Mouse (Mus musculus): ENCODE measurements around the gene Gm4498. TPM values are rescaled to one million over a fixed set of nuclear protein-coding genes. Genes with fewer than 3 reads are reported as not detected.
"Not testable (repeated sequence)": the region's sequence is repeated elsewhere in the genome, so short reads cannot be mapped to it uniquely, and the experiment has no call there.

Gene Gm4498
- polyA plus RNA-seq (2015; fragmentation: Nextera tagmentation; extraction: Ambion mirVana), result not detected in 2 replicates

DNA sequence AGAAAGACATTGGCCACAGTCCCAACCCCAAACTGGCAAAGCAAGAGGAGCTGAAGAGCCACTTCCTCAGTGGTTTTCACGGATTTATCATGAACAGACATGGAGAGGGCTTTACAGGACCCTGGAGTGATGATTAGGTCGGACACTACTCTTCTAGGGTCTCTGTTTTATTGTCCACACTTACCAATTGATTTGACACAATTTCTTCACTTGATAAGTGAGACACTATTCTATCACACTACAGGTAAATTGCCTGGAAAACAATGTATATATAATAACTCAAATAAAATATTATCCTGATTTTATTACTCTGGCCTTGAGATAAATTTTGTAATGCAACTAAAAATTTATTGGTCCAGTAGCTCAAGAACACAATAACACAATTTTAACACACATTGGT is at the start of gene Gm4498:
TSS of gene Gm4498 (minus strand) at position 101 of the 400 bp plus-strand sequence.
- H3K9me3 ChIP-seq; H3K27me3 ChIP-seq; H3K4me2 ChIP-seq; H3K4me1 ChIP-seq (replicated peaks); H3K9ac ChIP-seq; H3K4me3 ChIP-seq; ATAC-seq (ENCODE audit: low FRiP score); H3K27ac ChIP-seq; H3K36me3 ChIP-seq: not testable (repeated sequence)
- WGBS, result no CpG with 5 or more reads among the region's 2 CpGs

DNA sequence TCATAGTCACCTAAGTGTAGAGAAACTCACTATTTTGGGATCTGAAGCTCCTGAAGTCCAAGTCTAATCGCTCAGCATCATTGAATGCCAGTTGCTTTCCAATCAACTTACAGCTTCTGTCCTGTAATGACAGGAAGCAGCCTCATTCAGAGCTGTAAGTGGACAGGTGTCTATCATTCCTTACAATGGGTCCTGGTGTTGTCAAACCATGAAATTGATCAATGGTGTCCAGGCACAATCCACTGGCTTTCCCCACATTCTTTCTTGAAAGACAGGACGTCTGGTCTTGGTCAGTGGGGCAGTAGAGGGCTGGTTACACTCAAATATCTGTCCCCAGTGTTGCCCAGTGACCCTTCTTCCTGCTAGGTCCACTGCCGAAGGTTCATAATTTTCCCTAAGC is 29.1 kb upstream of the Gm4498 start, which contains the start of gene Gm5890:
TSS of gene Gm5890 (minus strand) at position 101 of the 400 bp plus-strand sequence.
- not testable (repeated sequence) for H3K4me2 ChIP-seq; H3K4me3 ChIP-seq; H3K9me3 ChIP-seq; H3K4me1 ChIP-seq (replicated peaks); H3K36me3 ChIP-seq; H3K9ac ChIP-seq; H3K27ac ChIP-seq; ATAC-seq (ENCODE audit: low FRiP score); H3K27me3 ChIP-seq
- WGBS, result no CpG with 5 or more reads among the region's 3 CpGs

DNA sequence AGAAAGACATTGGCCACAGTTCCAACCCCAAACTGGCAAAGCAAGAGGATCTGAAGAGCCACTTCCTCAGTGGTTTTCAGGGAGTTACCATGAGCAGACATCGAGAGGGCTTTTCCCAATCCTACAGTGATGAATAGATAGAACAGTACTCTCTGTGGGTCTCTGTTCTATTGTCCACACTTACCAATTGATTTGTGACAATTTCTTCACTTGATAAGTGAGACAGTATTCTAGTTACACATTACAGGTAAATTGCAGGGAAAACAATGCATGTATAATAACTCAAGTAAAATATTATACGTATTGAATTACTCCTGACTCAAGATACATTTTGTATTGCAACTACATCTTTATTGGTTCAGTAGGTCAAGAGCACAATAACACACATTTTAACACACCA is 28.1 kb downstream of the Gm4498 start, which contains the start of gene Gm6164:
TSS of gene Gm6164 (minus strand) at position 101 of the 400 bp plus-strand sequence.
- not testable (repeated sequence) for H3K9ac ChIP-seq; H3K9me3 ChIP-seq; H3K4me1 ChIP-seq (replicated peaks); ATAC-seq (ENCODE audit: low FRiP score); H3K4me2 ChIP-seq; H3K4me3 ChIP-seq; H3K36me3 ChIP-seq; H3K27me3 ChIP-seq; H3K27ac ChIP-seq
- no CpG with 5 or more reads among the region's 2 CpGs for WGBS

DNA sequence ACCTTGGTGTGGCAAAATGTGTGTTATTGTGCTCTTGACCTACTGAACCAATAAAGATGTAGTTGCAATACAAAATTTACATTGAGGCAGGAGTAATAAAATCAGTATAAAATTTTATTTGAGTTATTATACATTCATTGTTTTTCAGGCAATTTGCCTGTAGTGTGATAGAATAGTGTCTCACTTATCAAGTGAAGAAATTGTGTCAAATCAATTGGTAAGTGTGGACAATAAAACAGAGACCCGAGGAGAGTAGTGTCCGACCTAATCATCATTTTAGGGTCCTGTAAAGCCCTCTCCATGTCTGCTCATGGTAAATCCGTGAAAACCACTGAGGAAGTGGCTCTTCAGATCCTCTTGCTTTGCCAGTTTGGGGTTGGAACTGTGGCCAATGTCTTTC is 40.2 kb downstream of the Gm4498 start, which contains the start of gene Vmn1r95:
TSS of gene Vmn1r95 (plus strand) at position 301 of the 400 bp plus-strand sequence.
- ATAC-seq (ENCODE audit: low FRiP score); H3K36me3 ChIP-seq; H3K9ac ChIP-seq; H3K9me3 ChIP-seq; H3K4me3 ChIP-seq; H3K4me2 ChIP-seq; H3K27me3 ChIP-seq; H3K4me1 ChIP-seq (replicated peaks); H3K27ac ChIP-seq: not testable (repeated sequence)
- no CpG with 5 or more reads among the region's 3 CpGs for WGBS

Other genes starting within 250 kb of the Gm4498 start
- gene Nlrp9b, start 242.4 kb downstream of the Gm4498 start, polyA plus RNA-seq (2015; fragmentation: Nextera tagmentation; extraction: Ambion mirVana), result not detected in 2 replicates
- gene Vmn1r91, start 134.1 kb downstream of the Gm4498 start, polyA plus RNA-seq (2015; fragmentation: Nextera tagmentation; extraction: Ambion mirVana), result not detected in 2 replicates
- gene Gm16442, start 111.2 kb downstream of the Gm4498 start, polyA plus RNA-seq (2015; fragmentation: Nextera tagmentation; extraction: Ambion mirVana), result not detected in 2 replicates
- gene Vmn1r93, start 94.7 kb downstream of the Gm4498 start, polyA plus RNA-seq (2015; fragmentation: Nextera tagmentation; extraction: Ambion mirVana), result not detected in 2 replicates
- not detected in 2 replicates for gene Vmn1r94, start 65.5 kb downstream of the Gm4498 start, polyA plus RNA-seq (2015; fragmentation: Nextera tagmentation; extraction: Ambion mirVana)
- not detected in 2 replicates for gene Vmn1r95, start 40.1 kb downstream of the Gm4498 start, polyA plus RNA-seq (2015; fragmentation: Nextera tagmentation; extraction: Ambion mirVana)
- not detected in 2 replicates for gene Gm6164, start 28.2 kb downstream of the Gm4498 start, polyA plus RNA-seq (2015; fragmentation: Nextera tagmentation; extraction: Ambion mirVana)
- not detected in 2 replicates for gene Gm5890, start 29.0 kb upstream of the Gm4498 start, polyA plus RNA-seq (2015; fragmentation: Nextera tagmentation; extraction: Ambion mirVana)
- gene Gm4133, start 100.2 kb upstream of the Gm4498 start, polyA plus RNA-seq (2015; fragmentation: Nextera tagmentation; extraction: Ambion mirVana), result not detected in 2 replicates
- gene Gm5728, start 141.6 kb upstream of the Gm4498 start, polyA plus RNA-seq (2015; fragmentation: Nextera tagmentation; extraction: Ambion mirVana), result not detected in 2 replicates
- not detected in 2 replicates for gene Vmn1r100, start 184.1 kb upstream of the Gm4498 start, polyA plus RNA-seq (2015; fragmentation: Nextera tagmentation; extraction: Ambion mirVana)
- not detected in 2 replicates for gene Vmn1r101, start 208.8 kb upstream of the Gm4498 start, polyA plus RNA-seq (2015; fragmentation: Nextera tagmentation; extraction: Ambion mirVana)
- gene Gm10670, start 241.1 kb upstream of the Gm4498 start, polyA plus RNA-seq (2015; fragmentation: Nextera tagmentation; extraction: Ambion mirVana), result not detected in 2 replicates